Mouse (Mus musculus) ES-Bruce4 (cell line): ENCODE data around the gene Calm3. TPM values are rescaled to one million over a fixed set of nuclear protein-coding genes. Genes with fewer than 3 reads are reported as not detected.

ENCODE experiments used
- H3K27ac ChIP-seq: 2 replicates; pipeline ENCODE4 v1.5.1; 2012; ENCODE audit warnings: low read length, inconsistent platforms; ENCODE audit not compliant: insufficient read depth
- H3K27me3 ChIP-seq: 2 replicates; pipeline ENCODE4 v1.6.1; 2012; ENCODE audit warnings: mild to moderate bottlenecking, low read length, inconsistent platforms; ENCODE audit not compliant: control insufficient read depth, poor library complexity, insufficient read depth, severe bottlenecking
- H3K36me3 ChIP-seq: 2 replicates; pipeline ENCODE4 v1.6.1; 2012; ENCODE audit warnings: inconsistent platforms, mild to moderate bottlenecking, low read length, moderate library complexity; ENCODE audit not compliant: control insufficient read depth, poor library complexity, insufficient read depth, severe bottlenecking
- H3K4me1 ChIP-seq: one replicate; pipeline ENCODE4 v1.8.1; 2011; ENCODE audit warnings: low read length; ENCODE audit not compliant: control insufficient read depth, insufficient read depth
- H3K4me3 ChIP-seq: 2 replicates; pipeline ENCODE4 v1.5.1; 2011; ENCODE audit warnings: low read depth, mild to moderate bottlenecking, low read length
- H3K9ac ChIP-seq: 2 replicates; pipeline ENCODE4 v1.6.1; 2012; ENCODE audit warnings: low read depth, mild to moderate bottlenecking, inconsistent platforms; ENCODE audit not compliant: poor library complexity, severe bottlenecking
- H3K9me3 ChIP-seq: replicated peaks from 2 replicates; pipeline ENCODE4 v1.6.1; 2012; ENCODE audit warnings: mild to moderate bottlenecking, low read length, inconsistent platforms; ENCODE audit not compliant: control insufficient read depth, poor library complexity, insufficient read depth, severe bottlenecking
- CTCF ChIP-seq: IDR thresholded peaks from one replicate; pipeline ENCODE4 v1.8.1; 2011; ENCODE audit warnings: low read depth, low read length
- EP300 ChIP-seq: IDR thresholded peaks from 2 replicates; pipeline ENCODE4 v1.6.1; 2011; ENCODE audit warnings: low read depth, low read length; ENCODE audit not compliant: insufficient read depth
- POLR2A ChIP-seq: IDR thresholded peaks from one replicate; pipeline ENCODE4 v1.8.1; 2011; ENCODE audit warnings: low read length; ENCODE audit not compliant: insufficient read depth
- polyA plus RNA-seq: library from polyadenylated mRNA; stranded (reverse); fragments of >200 nt; gene quantifications from 2 replicates; pipeline ENCODE4 v1.2.4, GENCODE M21; 2011; ENCODE audit warnings: low read depth; ENCODE audit not compliant: missing spikeins, insufficient read depth, insufficient read length

Calm3 gene
- polyA plus RNA-seq, 1 experiment, result 358 TPM

- Histone ChIP-seq H3K36me3 (no peaks in the 10 kb centered on the region), H3K9me3 (no peaks in the 10 kb centered on the region), H3K9ac (peak within 1 kb of the TSS; percentile 46), H3K4me3 (peak within 1 kb of the TSS; percentile 72), H3K4me1 (peaks cover 2% of the 10 kb centered on the region), H3K27me3 (no peaks in the 10 kb centered on the region), H3K27ac (no peak within 1 kb of the TSS)
- TF ChIP-seq EP300 (0 out of 2 replicates have a peak, but pooled peaks have one; percentile 33), POLR2A (peak; percentile 11), CTCF (no peak)
These were observed 20.3 kb upstream of the Calm3 start, which contains the start of gene Pnmal2 for GRCm38 (mm10) chr7:16944061-16944807. TSS of gene Pnmal2 (plus strand) at chr7:16944682.

GRCm38 (mm10) chr7:16942861-16943260 is 18.9 kb upstream of the Calm3 start:
- Histone ChIP-seq H3K9ac (no peak overlapping the region), H3K27ac (no peak overlapping the region), H3K4me1 (peaks cover 2% of the 10 kb centered on the region), H3K9me3 (no peaks in the 10 kb centered on the region), H3K4me3 (no peak overlapping the region), H3K36me3 (no peaks in the 10 kb centered on the region), H3K27me3 (no peaks in the 10 kb centered on the region)
- TF ChIP-seq EP300 (no peak), CTCF (no peak), POLR2A (no peak)

- no peaks in the 10 kb centered on the region for H3K4me1 ChIP-seq
- H3K36me3 ChIP-seq, result no peaks in the 10 kb centered on the region
- H3K9ac ChIP-seq, result no peak overlapping the region
- no peaks in the 10 kb centered on the region for H3K9me3 ChIP-seq
- H3K27me3 ChIP-seq, result no peaks in the 10 kb centered on the region
- no peak overlapping the region for H3K27ac ChIP-seq
- H3K4me3 ChIP-seq, result no peak overlapping the region
- TF ChIP-seq POLR2A (no peak), EP300 (no peak), CTCF (no peak)
These were observed 16.4 kb upstream of the Calm3 start for GRCm38 (mm10) chr7:16940292-16940691.

GRCm38 (mm10) chr7:16938117-16938791 is 14.3 kb upstream of the Calm3 start:
- Histone ChIP-seq H3K4me1 (no peaks in the 10 kb centered on the region), H3K9me3 (no peaks in the 10 kb centered on the region), H3K9ac (no peak overlapping the region), H3K27me3 (no peaks in the 10 kb centered on the region), H3K27ac (no peak overlapping the region), H3K36me3 (no peaks in the 10 kb centered on the region), H3K4me3 (no peak overlapping the region)
- no peak for TF ChIP-seq CTCF
- no peak for TF ChIP-seq EP300
- no peak for TF ChIP-seq POLR2A

GRCm38 (mm10) chr7:16937312-16937711 is 13.4 kb upstream of the Calm3 start:
- Histone ChIP-seq H3K36me3 (no peaks in the 10 kb centered on the region), H3K9ac (no peak overlapping the region), H3K4me1 (no peaks in the 10 kb centered on the region), H3K27me3 (no peaks in the 10 kb centered on the region), H3K4me3 (no peak overlapping the region), H3K27ac (no peak overlapping the region), H3K9me3 (no peaks in the 10 kb centered on the region)
- TF ChIP-seq CTCF (peak; percentile 98), POLR2A (no peak), EP300 (no peak)

- Histone ChIP-seq H3K4me1 (no peaks in the 10 kb centered on the region), H3K36me3 (no peaks in the 10 kb centered on the region), H3K27me3 (no peaks in the 10 kb centered on the region), H3K9ac (no peak overlapping the region), H3K27ac (no peak overlapping the region), H3K4me3 (no peak overlapping the region), H3K9me3 (no peaks in the 10 kb centered on the region)
- TF ChIP-seq CTCF, result peak; percentile 22
- no peak for TF ChIP-seq POLR2A
These were observed 9.0 kb upstream of the Calm3 start for GRCm38 (mm10) chr7:16932704-16933577.
